Mouse (Mus musculus): Measurements from ENCODE around the gene Sez6l2.

- no peak for TF ChIP-seq CTCF (IDR thresholded peaks at IDR 0.05; ENCODE audit: low read depth, low read length)
- no peak for TF ChIP-seq POLR2A (IDR thresholded peaks at IDR 0.05; ENCODE audit: extremely low read depth, insufficient read depth, low read length)
Observed at GRCm38 (mm10) chr7:127011051-127011450, 60.7 kb downstream of the Sez6l2 start.
